Mouse (Mus musculus) brain, embryonic 14.5 days (tissue): ENCODE data around the gene Sh2b1.

Experiments used
- CTCF ChIP-seq: fragments of 200-500 bp; IDR thresholded peaks from 2 replicates; pipeline ENCODE4 v1.5.1; 2012; ENCODE audit warnings: inconsistent platforms, mild to moderate bottlenecking, moderate library complexity, borderline replicate concordance; ENCODE audit not compliant: insufficient read depth, insufficient read length; ENCODE audit errors: extremely low read depth
- POLR2A ChIP-seq: fragments of 200-500 bp; IDR thresholded peaks from 2 replicates; pipeline ENCODE4 v1.6.1; 2012; ENCODE audit warnings: mild to moderate bottlenecking, inconsistent platforms, borderline replicate concordance; ENCODE audit not compliant: poor library complexity, insufficient read depth, insufficient read length, severe bottlenecking; ENCODE audit errors: extremely low read depth

GRCm38 (mm10) chr7:126481699-126482098 is 6.5 kb upstream of the Sh2b1 start:
- TF ChIP-seq CTCF (no peak), POLR2A (no peak)
